In the genomic region with DNA sequence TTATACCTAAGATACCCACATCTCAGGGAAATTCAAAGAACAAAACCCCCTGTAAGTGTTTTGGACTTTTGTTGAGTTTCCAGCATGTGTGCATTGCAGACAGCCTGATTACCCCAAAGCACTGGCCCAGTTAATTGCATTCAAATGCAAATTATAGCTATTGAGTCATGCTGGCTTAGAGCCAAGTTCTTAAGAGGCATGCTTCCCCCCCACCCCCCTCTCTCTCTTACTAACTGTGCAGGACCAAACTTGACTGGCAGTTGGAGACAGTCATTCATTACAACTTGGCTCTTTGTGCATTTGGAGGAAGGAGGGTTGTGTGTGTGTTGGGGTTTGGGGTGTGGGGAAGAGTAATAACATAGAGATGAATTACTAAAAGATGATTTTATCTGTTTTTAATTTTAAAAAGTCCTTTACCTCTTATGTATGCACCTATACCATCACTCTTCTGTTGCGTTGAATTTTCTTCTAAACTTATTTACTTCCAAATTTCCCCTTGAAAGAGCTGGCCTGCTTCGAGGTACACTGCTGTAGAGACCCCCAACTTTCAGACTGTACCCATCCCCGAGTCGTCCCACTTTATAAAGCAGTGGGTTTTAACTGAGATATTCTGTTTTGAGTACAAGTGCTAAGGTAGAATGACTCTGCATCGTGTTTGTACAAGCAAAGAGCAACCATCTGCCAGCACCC, we compare ENCODE assay signal across 9 mouse cellular contexts. TPM values are rescaled to one million over a fixed set of nuclear protein-coding genes. Genes with fewer than 3 reads are reported as not detected.
DNase-seq lines count a peak whose midpoint lies in the region; ATAC-seq lines count a peak whose summit lies in the region.
"Had no signal": no experiment of that assay in that cellular context is flagged by ENCODE, and none has a peak within 500 bp of the region (broad histone marks: within the 10 kb centered on the region; RNA-seq: fewer than 3 reads in every experiment).

No protein-coding gene starts in this region.

- no peak overlapping the region for H3K4me2 ChIP-seq in heart, embryonic 13.5 days
- H3K4me2 ChIP-seq in midbrain, embryonic 15.5 days, result no peak overlapping the region
- H3K4me2 ChIP-seq: liver, embryonic 15.5 days had no signal

- H3K36me3 ChIP-seq in heart, embryonic 13.5 days, result no peaks in the 10 kb centered on the region
- no peaks in the 10 kb centered on the region for H3K36me3 ChIP-seq in midbrain, embryonic 15.5 days (replicated peaks)
- H3K36me3 ChIP-seq: liver, embryonic 15.5 days had no signal

- H3K4me1 ChIP-seq in heart, embryonic 13.5 days, result peaks cover 48% of the 10 kb centered on the region
- peaks cover 8% of the 10 kb centered on the region; the same call in 1 of the 2 replicates for H3K4me1 ChIP-seq in midbrain, embryonic 15.5 days
- H3K4me1 ChIP-seq: liver, embryonic 15.5 days had no signal

- no peak for ATAC-seq in heart, embryonic 13.5 days (ENCODE audit: extremely low read depth, insufficient number of reproducible peaks, low FRiP score, low TSS enrichment)
- ATAC-seq in midbrain, embryonic 15.5 days (replicated peaks), result peak; percentile 80
- ATAC-seq in cerebellum, adult (ENCODE audit: insufficient number of reproducible peaks, low FRiP score, low TSS enrichment), result no peak

- no peaks in the 10 kb centered on the region for H3K27me3 ChIP-seq in heart, embryonic 13.5 days (replicated peaks)
- no peaks in the 10 kb centered on the region for H3K27me3 ChIP-seq in midbrain, embryonic 15.5 days (replicated peaks)
- H3K27me3 ChIP-seq: liver, embryonic 15.5 days had no signal

- no peak overlapping the region for H3K4me3 ChIP-seq in heart, embryonic 13.5 days
- H3K4me3 ChIP-seq in midbrain, embryonic 15.5 days, result no peak overlapping the region
- H3K4me3 ChIP-seq: liver, embryonic 15.5 days had no signal

- 0 out of 2 replicates have a peak overlapping the region, but pooled peaks have one; percentile 28 for H3K27ac ChIP-seq in heart, embryonic 13.5 days (replicated peaks)
- H3K27ac ChIP-seq in midbrain, embryonic 15.5 days, result 0 out of 2 replicates have a peak overlapping the region, but pooled peaks have one; percentile 13
- H3K27ac ChIP-seq: liver, embryonic 15.5 days had no signal

- no peak overlapping the region for H3K9ac ChIP-seq in heart, embryonic 13.5 days
- no peak overlapping the region for H3K9ac ChIP-seq in midbrain, embryonic 15.5 days
- H3K9ac ChIP-seq: liver, embryonic 15.5 days had no signal

- intact Hi-C loops in heart, postnatal 25 days (cut with DNase I), result no loop called here

- no peaks in the 10 kb centered on the region for H3K9me3 ChIP-seq in heart, embryonic 13.5 days
- H3K9me3 ChIP-seq in midbrain, embryonic 15.5 days, result no peaks in the 10 kb centered on the region
- H3K9me3 ChIP-seq: liver, embryonic 15.5 days had no signal

- DNase-seq in heart, postnatal 25 days (ENCODE audit: low spot score), result no peak
- peak; percentile 71 for DNase-seq in brain, adult 2 months (ENCODE audit: low read depth, low spot score)
- DNase-seq in forelimb bud, embryonic 11.5 days (ENCODE audit: low read depth, low spot score), result peak; percentile 38
- no peak for DNase-seq in ovary, postnatal 36 days (ENCODE audit: low spot score)
- no peak for DNase-seq in spleen, adult 18-20 months

- 43% methylated on average over 5 of the region's 5 CpGs for WGBS in heart, embryonic 13.5 days
- WGBS in midbrain, embryonic 15.5 days, result 21% methylated on average over 5 of the region's 5 CpGs

RNA-seq across cellular contexts. Expression of a gene that starts 6.6 kb away (rescaled TPM):
- 4.2 and 4.3 TPM in 2 replicates for polyA plus RNA-seq in heart, embryonic 13.5 days (2015; fragmentation: Nextera tagmentation; extraction: Ambion mirVana)
- 10 to 100 TPM; 14.1 to 15.8 TPM for total RNA-seq in heart, postnatal 25 days (2021)
- 50.3 and 50.9 TPM in 2 replicates for polyA plus RNA-seq in midbrain, embryonic 15.5 days (2015; fragmentation: Nextera tagmentation; extraction: Ambion mirVana)

Comparison
In these comparisons a context has a peak if more than half of its experiments do, and no peak if none do; other contexts are left out.
1. DNase-seq: peak in brain, adult 2 months (single experiment) and forelimb bud, embryonic 11.5 days (single experiment); none in heart, postnatal 25 days (single experiment), ovary, postnatal 36 days (single experiment) and spleen, adult 18-20 months (0 of 2).